Mouse (Mus musculus) lung, embryonic 15.5 days (tissue): ENCODE results near the gene Zfp59. TPM values are rescaled to one million over a fixed set of nuclear protein-coding genes. Genes with fewer than 3 reads are reported as not detected.
"Not testable (repeated sequence)": the region's sequence is repeated elsewhere in the genome, so short reads cannot be mapped to it uniquely, and the experiment has no call there.

Experiments
- ATAC-seq: fragments of 200-750 bp; cut with Nextera tagmentation; 2 replicates; pipeline ENCODE4 v1.8.0; 2017; ENCODE audit warnings: moderate number of reproducible peaks, borderline replicate concordance; ENCODE audit not compliant: low FRiP score, low TSS enrichment; ENCODE audit errors: extremely low read depth
- H3K27ac ChIP-seq: fragments of 300-500 bp; sonication (generic); 2 replicates; pipeline ENCODE4 v1.5.1; 2015; ENCODE audit warnings: moderate library complexity, mild to moderate bottlenecking, inconsistent platforms
- H3K27me3 ChIP-seq: fragments of 300-500 bp; sonication (generic); 2 replicates; pipeline ENCODE4 v1.6.1; 2015; ENCODE audit warnings: inconsistent platforms
- H3K36me3 ChIP-seq: fragments of 300-500 bp; sonication (generic); 2 replicates; pipeline ENCODE4 v1.6.1; 2015; ENCODE audit warnings: inconsistent platforms
- H3K4me1 ChIP-seq: fragments of 300-500 bp; sonication (generic); 2 replicates; pipeline ENCODE4 v1.6.1; 2015; ENCODE audit warnings: inconsistent platforms
- H3K4me2 ChIP-seq: fragments of 300-500 bp; sonication (generic); 2 replicates; pipeline ENCODE4 v1.6.1; 2015; ENCODE audit warnings: inconsistent platforms, mild to moderate bottlenecking, moderate library complexity
- H3K4me3 ChIP-seq: fragments of 300-500 bp; sonication (generic); 2 replicates; pipeline ENCODE4 v1.5.1; 2015; ENCODE audit warnings: mild to moderate bottlenecking, inconsistent platforms
- H3K9ac ChIP-seq: fragments of 300-500 bp; sonication (generic); 2 replicates; pipeline ENCODE4 v1.6.1; 2015; ENCODE audit warnings: inconsistent platforms
- H3K9me3 ChIP-seq: fragments of 300-500 bp; sonication (generic); 2 replicates; pipeline ENCODE4 v1.6.1; 2016; ENCODE audit warnings: inconsistent platforms
- WGBS: fragments of 180-500 bp; shearing (Covaris S2); methylation state at CpG from one replicate; pipeline ENCODE4 v1.1.7; 2015; 5-methylcytosine and 5-hydroxymethylcytosine counted together
- polyA plus RNA-seq: library from polyadenylated mRNA; unstranded; fragments of >200 nt; fragmentation: Nextera tagmentation; extraction: Ambion mirVana; gene quantifications from 2 replicates; pipeline ENCODE4 v1.2.1, GENCODE M21; 2015

Zfp59 gene
- 8.4 and 8.5 TPM in 2 replicates for polyA plus RNA-seq

GRCm38 (mm10) chr7:27838323-27839249 lies at the start of gene Zfp59:
TSS of gene Zfp59 (plus strand) at chr7:27838607.
- H3K4me2 ChIP-seq, result peak within 1 kb of the TSS; percentile 67
- H3K9me3 ChIP-seq, result no peaks in the 10 kb centered on the region
- H3K27ac ChIP-seq, result peak within 1 kb of the TSS; percentile 77
- no peaks in the 10 kb centered on the region for H3K27me3 ChIP-seq
- peak; percentile 96 for ATAC-seq
- peaks cover 7% of the 10 kb centered on the region; the same call in 1 of the 2 replicates for H3K4me1 ChIP-seq
- no peaks in the 10 kb centered on the region for H3K36me3 ChIP-seq
- H3K4me3 ChIP-seq, result peak within 1 kb of the TSS; percentile 49
- 2% methylated on average over 34 of the region's 34 CpGs for WGBS
- H3K9ac ChIP-seq, result peak within 1 kb of the TSS; percentile 63

GRCm38 (mm10) chr7:27789306-27789705 lies 49.1 kb upstream of the Zfp59 start:
- Histone ChIP-seq H3K4me3 (no peak overlapping the region), H3K36me3 (no peaks in the 10 kb centered on the region), H3K27me3 (no peaks in the 10 kb centered on the region), H3K9ac (no peak overlapping the region), H3K9me3 (0 out of 2 replicates have a peak, but pooled peaks cover 7% of the 10 kb centered on the region), H3K27ac (no peak overlapping the region), H3K4me1 (no peaks in the 10 kb centered on the region), H3K4me2 (no peak overlapping the region)
- no peak for ATAC-seq
- WGBS, result 80% methylated on average over 5 of the region's 5 CpGs

- WGBS, result 42% methylated on average over 3 of the region's 3 CpGs
- peak overlapping the region; percentile 87 for H3K27ac ChIP-seq
- H3K27me3 ChIP-seq, result not testable (repeated sequence)
These were observed 44.5 kb upstream of the Zfp59 start for GRCm38 (mm10) chr7:27793865-27794264.

GRCm38 (mm10) chr7:27794566-27794965 lies 43.8 kb upstream of the Zfp59 start:
- H3K9me3 ChIP-seq, result no peaks in the 10 kb centered on the region
- peak overlapping the region; percentile 87 for H3K27ac ChIP-seq
- H3K36me3 ChIP-seq, result no peaks in the 10 kb centered on the region
- no peaks in the 10 kb centered on the region for H3K4me1 ChIP-seq
- H3K27me3 ChIP-seq, result no peaks in the 10 kb centered on the region
- H3K4me2 ChIP-seq, result no peak overlapping the region
- H3K9ac ChIP-seq, result no peak overlapping the region
- H3K4me3 ChIP-seq, result no peak overlapping the region
- ATAC-seq, result peak; percentile 23; the same call in 1 of the 2 replicates

More at GRCm38 (mm10) chr7:27793865-27794264, 44.5 kb upstream of the Zfp59 start:
- H3K4me3 ChIP-seq, H3K36me3 ChIP-seq, H3K9ac ChIP-seq, ATAC-seq, H3K4me1 ChIP-seq, H3K9me3 ChIP-seq, H3K4me2 ChIP-seq: not testable (repeated sequence)

GRCm38 (mm10) chr7:27797906-27798811 lies 40.2 kb upstream of the Zfp59 start:
- peak; percentile 74; the same call in 1 of the 2 replicates for ATAC-seq
- WGBS, result 27% methylated on average over 7 of the region's 8 CpGs
- Histone ChIP-seq H3K9ac (no peak overlapping the region), H3K36me3 (no peaks in the 10 kb centered on the region), H3K4me2 (peak overlapping the region; percentile 35), H3K27ac (peak overlapping the region; percentile 53), H3K4me3 (0 out of 2 replicates have a peak overlapping the region, but pooled peaks have one; percentile 2), H3K9me3 (no peaks in the 10 kb centered on the region), H3K27me3 (no peaks in the 10 kb centered on the region), H3K4me1 (no peaks in the 10 kb centered on the region)

GRCm38 (mm10) chr7:27801137-27801536 lies 37.3 kb upstream of the Zfp59 start:
- Histone ChIP-seq H3K9ac (no peak overlapping the region), H3K4me1 (peaks cover 11% of the 10 kb centered on the region; the same call in 1 of the 2 replicates), H3K36me3 (no peaks in the 10 kb centered on the region), H3K4me3 (no peak overlapping the region), H3K4me2 (no peak overlapping the region), H3K27me3 (no peaks in the 10 kb centered on the region), H3K9me3 (no peaks in the 10 kb centered on the region), H3K27ac (no peak overlapping the region)
- 50% methylated on average over 2 of the region's 2 CpGs for WGBS
- no peak for ATAC-seq

GRCm38 (mm10) chr7:27802986-27803385 lies 35.4 kb upstream of the Zfp59 start:
- WGBS, result 64% methylated on average over 5 of the region's 5 CpGs

GRCm38 (mm10) chr7:27804297-27805030 lies 33.9 kb upstream of the Zfp59 start:
- WGBS, result under 1% methylated on average over 25 of the region's 25 CpGs

More at GRCm38 (mm10) chr7:27802986-27803385, 35.4 kb upstream of the Zfp59 start:
- no peak overlapping the region for H3K9ac ChIP-seq
- H3K4me3 ChIP-seq, result no peak overlapping the region
- no peak overlapping the region for H3K4me2 ChIP-seq
- no peak overlapping the region for H3K27ac ChIP-seq
- H3K4me1 ChIP-seq, result peaks cover 11% of the 10 kb centered on the region; the same call in 1 of the 2 replicates
- no peak for ATAC-seq
- H3K36me3 ChIP-seq, result no peaks in the 10 kb centered on the region
- no peaks in the 10 kb centered on the region for H3K9me3 ChIP-seq
- no peaks in the 10 kb centered on the region for H3K27me3 ChIP-seq

GRCm38 (mm10) chr7:27806896-27807295 lies 31.5 kb upstream of the Zfp59 start, which contains the start of gene Zfp626:
TSS of gene Zfp626 (plus strand) at chr7:27807196.
- WGBS, result 94% methylated on average over 3 of the region's 3 CpGs
- H3K9me3 ChIP-seq, H3K4me2 ChIP-seq, H3K9ac ChIP-seq, H3K4me3 ChIP-seq, ATAC-seq, H3K27me3 ChIP-seq, H3K27ac ChIP-seq: not testable (repeated sequence)
- Histone ChIP-seq H3K4me1 (peaks cover 11% of the 10 kb centered on the region; the same call in 1 of the 2 replicates), H3K36me3 (peaks cover 21% of the 10 kb centered on the region)

More at GRCm38 (mm10) chr7:27804297-27805030, 33.9 kb upstream of the Zfp59 start:
- ATAC-seq, result peak; percentile 91
- peak overlapping the region; percentile 63 for H3K9ac ChIP-seq
- peak overlapping the region; percentile 75 for H3K4me2 ChIP-seq
- H3K4me1 ChIP-seq, result peaks cover 11% of the 10 kb centered on the region; the same call in 1 of the 2 replicates
- H3K27me3 ChIP-seq, result no peaks in the 10 kb centered on the region
- peaks cover 12% of the 10 kb centered on the region for H3K36me3 ChIP-seq
- H3K4me3 ChIP-seq, result peak overlapping the region; percentile 70
- peak overlapping the region; percentile 47 for H3K27ac ChIP-seq
- no peaks in the 10 kb centered on the region for H3K9me3 ChIP-seq

GRCm38 (mm10) chr7:27807305-27807704 lies 31.1 kb upstream of the Zfp59 start:
- not testable (repeated sequence) for H3K4me3 ChIP-seq, H3K27ac ChIP-seq, H3K9ac ChIP-seq, H3K9me3 ChIP-seq, H3K27me3 ChIP-seq, ATAC-seq, H3K4me2 ChIP-seq
- H3K36me3 ChIP-seq, result peaks cover 22% of the 10 kb centered on the region
- H3K4me1 ChIP-seq, result peaks cover 11% of the 10 kb centered on the region; the same call in 1 of the 2 replicates
- WGBS, result 83% methylated on average over 7 of the region's 7 CpGs
